Mouse (Mus musculus): Measurements from ENCODE around the gene Dclk2.
A peak's percentile ranks its signal among the peaks of the same experiment; 100 is the strongest.

Dclk2 gene

DNA sequence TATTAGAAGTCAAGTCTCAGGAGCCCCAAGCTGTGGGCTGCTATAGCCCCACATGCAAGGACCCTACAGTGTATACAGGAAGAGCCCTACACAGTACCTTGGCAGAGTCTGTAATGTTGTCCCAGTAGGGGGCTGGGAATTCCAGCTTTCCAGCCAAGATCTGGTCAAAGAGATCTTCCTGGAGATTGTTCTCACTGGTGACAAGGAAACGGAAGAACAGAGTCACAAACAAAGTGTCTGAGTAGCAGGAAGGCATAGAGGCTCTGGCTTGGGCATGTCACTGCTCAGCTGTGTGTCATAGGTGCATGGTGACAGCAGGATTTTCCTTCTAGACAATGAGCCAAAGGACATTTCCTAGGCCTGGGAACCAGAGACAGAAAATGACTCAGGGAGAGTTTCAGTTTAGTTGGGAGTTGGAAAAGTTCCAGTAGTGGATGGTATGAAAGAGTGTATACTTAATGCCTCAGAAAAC is 126.9 kb downstream of the Dclk2 start:
- peak; percentile 51 to 80 for DNase-seq

GRCm38 (mm10) chr3:86793264-86793663 is 127.4 kb downstream of the Dclk2 start:
- peak; percentile 68 to 78 for DNase-seq

DNA sequence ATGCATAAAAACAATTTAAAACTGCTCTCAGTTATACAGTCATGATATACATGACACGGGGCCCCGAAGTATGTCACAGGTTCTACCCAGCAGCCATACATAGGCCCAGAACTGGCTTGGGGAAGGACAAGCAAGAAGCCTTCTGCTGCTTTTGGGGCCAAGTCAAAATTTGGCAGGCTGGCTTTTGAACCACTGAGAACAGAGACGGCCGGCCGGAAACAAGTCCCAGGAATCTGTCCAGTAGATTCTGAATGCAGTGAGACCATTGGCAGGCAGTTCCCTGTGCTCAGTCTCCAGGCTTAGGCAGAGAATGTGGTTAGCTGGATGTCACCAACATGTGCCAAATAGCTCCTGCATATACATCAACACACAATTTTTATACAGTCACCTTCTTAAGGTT is 130.9 kb downstream of the Dclk2 start:
- peak; percentile 10 to 23 for DNase-seq

- DNase-seq = peak; percentile 68 to 86
These were observed 131.9 kb downstream of the Dclk2 start for GRCm38 (mm10) chr3:86788711-86789110.

DNA sequence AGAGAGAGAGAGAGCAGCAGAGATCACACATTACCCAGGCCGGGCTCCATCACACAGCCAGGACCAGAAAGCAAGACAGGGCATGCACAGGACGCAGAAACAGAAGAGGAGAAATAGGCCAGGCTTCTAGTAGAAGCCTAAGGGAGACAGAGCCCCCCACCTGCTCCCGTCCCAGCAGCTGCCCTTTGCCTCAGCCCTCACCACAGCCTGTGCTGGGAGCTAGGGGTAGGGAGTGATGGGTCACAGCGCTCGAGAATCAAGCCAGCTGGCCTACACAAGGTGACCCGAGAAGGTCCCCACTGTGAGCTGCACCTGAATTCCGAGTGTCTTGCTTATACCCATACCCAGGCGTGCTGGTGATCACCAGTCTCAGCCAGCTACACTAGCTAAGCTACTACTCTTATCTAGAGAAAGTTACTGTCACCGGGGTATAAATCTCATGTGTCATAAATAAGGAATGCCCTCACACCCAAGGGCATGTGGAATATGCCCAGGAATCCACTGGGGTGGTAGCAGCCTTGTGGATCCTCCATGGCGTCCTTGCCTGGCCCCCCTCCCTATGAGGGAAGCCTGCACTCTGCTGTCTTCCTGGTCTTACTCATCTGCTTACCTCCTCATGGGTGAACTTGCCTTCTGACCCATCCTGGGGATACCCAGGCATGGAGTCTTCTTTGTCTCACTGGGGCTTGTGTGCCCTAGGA is 133.1 kb downstream of the Dclk2 start:
- peak in 1 of 2 experiments; percentile 22 for DNase-seq

- DNase-seq = peak; percentile 27 to 75
These were observed 133.8 kb downstream of the Dclk2 start for GRCm38 (mm10) chr3:86786845-86787351.

GRCm38 (mm10) chr3:86786280-86786679 is 134.4 kb downstream of the Dclk2 start:
- DNase-seq = peak in 1 of 2 experiments; percentile 31

DNA sequence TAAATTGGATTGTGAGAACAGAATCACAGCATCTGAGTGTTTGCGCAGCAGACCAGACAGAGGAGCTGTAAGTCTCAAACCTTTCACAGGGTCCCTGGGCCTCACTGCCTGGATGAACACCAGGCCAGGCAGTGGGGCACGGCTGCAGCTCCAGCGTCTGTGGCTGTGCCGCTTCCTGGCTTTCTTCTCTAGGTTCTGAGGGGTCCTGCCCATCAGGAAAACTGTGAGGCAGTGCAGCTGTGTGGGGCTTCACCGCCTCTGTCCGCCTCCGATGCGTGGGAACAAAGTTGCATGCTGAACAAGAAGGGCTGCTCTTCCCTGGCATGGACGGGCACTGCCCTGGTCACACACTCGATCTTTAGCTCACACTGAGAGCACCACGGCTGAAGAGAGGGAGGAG is 135.7 kb downstream of the Dclk2 start:
- peak in 1 of 2 experiments; percentile 26 for DNase-seq

DNA sequence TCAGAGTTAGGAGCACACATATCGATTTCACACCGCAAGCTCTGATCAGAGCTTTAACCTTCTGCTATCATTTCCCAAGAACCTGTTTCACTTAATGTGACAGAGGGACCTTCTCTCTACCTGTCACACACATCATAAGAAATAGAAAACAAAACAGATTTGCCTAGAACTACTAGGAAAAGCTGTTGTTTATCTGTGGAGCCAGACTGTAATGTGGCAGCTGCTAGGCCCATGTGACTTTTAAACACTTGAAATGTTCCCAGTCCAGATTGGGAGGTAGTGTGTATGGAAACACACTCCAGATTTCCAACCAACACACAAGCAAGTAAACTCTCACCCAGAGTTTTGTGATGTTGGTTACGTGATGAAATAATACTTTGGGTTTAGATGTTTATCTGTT is 136.6 kb downstream of the Dclk2 start:
- DNase-seq = no peak

DNA sequence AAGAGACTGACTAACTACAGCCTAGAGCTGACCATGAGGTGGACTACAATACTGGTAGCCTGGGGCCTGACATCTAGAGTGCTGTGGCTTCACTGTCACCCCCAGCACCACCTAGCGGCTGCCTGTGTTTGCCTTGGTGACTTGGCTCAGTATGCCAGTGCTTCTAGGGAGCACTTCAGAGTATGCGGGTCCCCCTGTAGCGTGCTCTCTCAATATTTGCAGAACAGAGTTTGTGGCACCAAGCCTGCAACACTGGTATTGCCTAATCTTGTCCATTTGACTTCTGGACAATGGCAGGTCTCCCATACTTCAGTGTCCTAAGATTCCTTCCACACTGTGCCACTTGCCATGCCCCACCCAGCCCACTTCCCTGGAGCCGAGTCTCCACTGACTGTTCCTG is 140.9 kb downstream of the Dclk2 start:
- DNase-seq = peak in 1 of 2 experiments; percentile 15

- no peak for DNase-seq
These were observed 145.2 kb downstream of the Dclk2 start for GRCm38 (mm10) chr3:86775444-86775828.

- DNase-seq = peak in 1 of 2 experiments; percentile 33
These were observed 145.8 kb downstream of the Dclk2 start for GRCm38 (mm10) chr3:86774566-86775443.

GRCm38 (mm10) chr3:86768969-86769368 is 151.7 kb downstream of the Dclk2 start:
- DNase-seq = no peak

- no peak for DNase-seq
These were observed 152.1 kb downstream of the Dclk2 start for GRCm38 (mm10) chr3:86768553-86768952.

- no peak for DNase-seq
These were observed 158.2 kb downstream of the Dclk2 start for GRCm38 (mm10) chr3:86762456-86762855.

DNA sequence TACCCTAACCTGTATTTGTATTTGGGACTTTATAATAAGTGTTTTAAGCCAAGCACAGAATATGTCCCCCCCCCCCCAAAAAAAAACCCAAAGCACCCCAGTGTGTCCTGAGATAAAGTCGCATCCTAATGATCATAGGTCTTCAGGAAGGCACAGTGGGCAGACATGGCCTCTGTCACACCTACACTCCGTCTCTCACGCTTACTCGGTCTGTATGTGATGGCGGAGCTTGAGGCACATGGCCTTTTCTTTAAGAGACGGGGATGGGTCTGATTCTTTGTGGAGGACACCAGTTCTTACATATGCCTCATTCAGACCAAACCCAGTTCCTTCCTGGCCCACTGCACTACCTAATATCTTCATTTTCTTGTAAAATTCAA is 158.6 kb downstream of the Dclk2 start:
- DNase-seq = no peak

- peak; percentile 62 to 86 for DNase-seq
These were observed 159.3 kb downstream of the Dclk2 start for GRCm38 (mm10) chr3:86761095-86762035.

DNA sequence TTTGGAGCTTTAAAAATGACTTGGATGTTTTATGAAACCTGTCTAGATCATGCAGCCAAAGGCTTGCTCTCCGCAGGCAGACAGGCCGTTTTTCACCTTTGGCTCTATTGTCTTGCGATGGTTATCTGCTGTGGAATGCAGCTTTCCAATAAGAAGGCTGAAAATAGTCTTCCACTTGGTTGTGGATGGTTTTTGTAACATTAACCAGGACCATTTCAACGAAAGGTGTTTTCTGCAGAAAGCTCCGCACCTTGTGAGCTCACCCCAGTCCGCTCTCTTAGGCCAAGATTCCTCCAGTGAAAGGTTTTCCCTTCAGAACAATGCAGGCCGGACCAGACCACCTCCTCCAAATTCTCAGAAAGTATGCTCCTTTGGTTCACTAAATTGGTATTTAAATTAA is 160.2 kb downstream of the Dclk2 start:
- DNase-seq = no peak

- DNase-seq = no peak
These were observed 160.8 kb downstream of the Dclk2 start for GRCm38 (mm10) chr3:86759834-86760233.

DNA sequence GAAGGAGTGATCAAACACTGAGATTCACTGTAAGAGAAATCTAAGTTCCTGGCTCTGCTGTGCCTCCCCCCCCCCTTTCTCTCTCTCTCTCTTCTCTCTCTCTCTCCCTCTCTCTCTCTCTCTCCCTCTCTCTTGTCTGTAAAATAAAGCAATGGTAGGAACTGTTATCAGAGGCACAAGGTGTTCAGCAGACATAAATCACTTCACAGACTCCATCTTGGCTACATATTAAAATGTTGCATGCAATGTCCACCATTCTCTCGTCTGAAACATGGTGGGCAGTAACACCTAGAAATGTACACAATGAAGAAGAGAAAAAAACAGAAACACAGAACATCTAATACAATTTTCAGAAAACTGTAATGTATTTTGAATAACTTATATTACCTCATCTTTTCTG is 161.3 kb downstream of the Dclk2 start:
- DNase-seq = no peak

DNA sequence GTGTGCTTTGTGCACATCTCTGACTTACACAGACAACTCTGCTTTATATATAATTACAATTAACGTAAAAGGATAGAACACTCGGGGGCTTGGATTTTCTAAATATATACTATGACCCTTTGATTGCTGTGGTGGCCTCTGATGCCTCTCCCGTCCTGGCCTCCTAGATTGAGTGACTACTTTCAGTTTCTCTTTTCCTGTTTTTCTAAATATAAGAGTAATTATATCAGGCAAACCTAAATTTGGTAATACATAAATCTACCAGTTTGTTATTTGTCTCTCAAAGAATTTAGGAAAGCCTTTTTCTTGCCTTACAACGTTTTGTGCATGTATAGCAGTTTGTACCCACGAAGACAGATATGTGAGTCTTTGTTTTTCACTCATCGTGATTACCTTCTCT is 161.9 kb downstream of the Dclk2 start:
- no peak for DNase-seq

DNA sequence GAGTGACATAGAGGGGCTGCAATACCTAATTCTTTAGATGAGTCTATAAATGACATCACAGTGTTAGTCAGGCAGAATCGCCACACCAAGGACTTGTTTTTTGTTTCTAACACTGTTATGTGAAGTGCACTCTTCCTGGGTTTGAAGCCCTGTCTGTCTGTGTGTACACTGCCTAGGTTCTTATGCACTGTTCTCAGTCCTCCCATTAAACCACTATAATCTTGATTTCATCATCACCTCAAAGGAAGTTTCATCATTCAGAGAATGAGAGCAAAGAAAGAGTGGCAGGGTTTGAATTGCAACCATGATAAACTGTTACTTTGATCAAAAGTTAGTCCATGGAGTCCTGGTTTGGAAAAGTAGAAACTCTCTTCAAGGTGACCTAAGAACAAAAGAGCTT is 164.1 kb downstream of the Dclk2 start:
- no peak for DNase-seq

All from kidney, postnatal 25 days (tissue).